Mouse (Mus musculus) myocyte (in vitro differentiated cells): ENCODE measurements around the gene Peli1. TPM values are rescaled to one million over a fixed set of nuclear protein-coding genes. Genes with fewer than 3 reads are reported as not detected.

Source experiments
- H3K27me3 ChIP-seq: one replicate; pipeline ENCODE4 v1.6.1; 2011; ENCODE audit not compliant: control insufficient read depth, insufficient read depth, insufficient read length
- H3K36me3 ChIP-seq: one replicate; pipeline ENCODE4 v1.6.1; 2011; ENCODE audit not compliant: control insufficient read depth, insufficient read depth
- H3K4me2 ChIP-seq: one replicate; pipeline ENCODE4 v1.6.1; 2011; ENCODE audit warnings: low read depth, control low read depth
- H3K4me3 ChIP-seq: one replicate; pipeline ENCODE4 v1.5.1; 2011; ENCODE audit warnings: mild to moderate bottlenecking, control low read depth, moderate library complexity
- H3K79me2 ChIP-seq: one replicate; pipeline ENCODE4 v1.6.1; 2011; ENCODE audit not compliant: control insufficient read depth, insufficient read depth
- H3ac ChIP-seq: one replicate; pipeline ENCODE4 v1.6.1; 2011; ENCODE audit not compliant: control insufficient read depth, insufficient read length
- CEBPB ChIP-seq: IDR thresholded peaks from 2 replicates; pipeline ENCODE4 v1.6.1; 2011; ENCODE audit warnings: mild to moderate bottlenecking, moderate library complexity; ENCODE audit not compliant: poor library complexity, insufficient read depth, severe bottlenecking
- E2F4 ChIP-seq: IDR thresholded peaks from one replicate; pipeline ENCODE4 v1.6.1; 2011; ENCODE audit warnings: mild to moderate bottlenecking, control low read depth, moderate library complexity; ENCODE audit not compliant: insufficient read depth
- MAX ChIP-seq: IDR thresholded peaks from one replicate; pipeline ENCODE4 v1.6.1; 2011; ENCODE audit warnings: low read depth, mild to moderate bottlenecking, control low read depth
- MYOD1 ChIP-seq, 3 experiments: IDR thresholded peaks; one replicate each; pipeline ENCODE4 v1.6.1; 2011; ENCODE audit warnings: control low read depth in 2 of 3, low read depth in 2 of 3, mild to moderate bottlenecking in 2 of 3, moderate library complexity in 1 of 3; ENCODE audit not compliant: insufficient read length in 2 of 3, control insufficient read depth in 1 of 3
- MYOG ChIP-seq, 3 experiments: IDR thresholded peaks; one replicate each; pipeline ENCODE4 v1.6.1; 2011; ENCODE audit warnings: control low read depth in 2 of 3, low read depth in 2 of 3, mild to moderate bottlenecking in 2 of 3; ENCODE audit not compliant: insufficient read length in 2 of 3, control insufficient read depth in 1 of 3, insufficient read depth in 1 of 3
- POLR2A ChIP-seq: IDR thresholded peaks from one replicate; pipeline ENCODE4 v1.6.1; 2011; ENCODE audit warnings: low read depth, mild to moderate bottlenecking, control low read depth, moderate library complexity; ENCODE audit not compliant: insufficient read length
- POLR2AphosphoS2 ChIP-seq: IDR thresholded peaks from one replicate; pipeline ENCODE4 v1.6.1; 2011; ENCODE audit warnings: low read depth, control low read depth; ENCODE audit not compliant: insufficient read length
- REST ChIP-seq: IDR thresholded peaks from one replicate; pipeline ENCODE4 v1.6.1; 2011; ENCODE audit warnings: mild to moderate bottlenecking, control low read depth, moderate library complexity; ENCODE audit not compliant: insufficient read depth, insufficient read length
- SRF ChIP-seq: IDR thresholded peaks from one replicate; pipeline ENCODE4 v1.6.1; 2011; ENCODE audit warnings: low read depth; ENCODE audit not compliant: control insufficient read depth, insufficient read length
- TCF12 ChIP-seq: IDR thresholded peaks from one replicate; pipeline ENCODE4 v1.6.1; 2011; ENCODE audit warnings: mild to moderate bottlenecking, control low read depth; ENCODE audit not compliant: poor library complexity, insufficient read depth, severe bottlenecking
- TCF3 ChIP-seq: IDR thresholded peaks from one replicate; pipeline ENCODE4 v1.6.1; 2011; ENCODE audit warnings: low read depth, control low read depth; ENCODE audit not compliant: insufficient read length
- USF1 ChIP-seq: IDR thresholded peaks from one replicate; pipeline ENCODE4 v1.6.1; 2011; ENCODE audit warnings: low read depth, mild to moderate bottlenecking, control low read depth, moderate library complexity
- polyA plus RNA-seq: library from polyadenylated mRNA; unstranded; fragments of >200 nt; fragmentation: generic; extraction: Trizol; gene quantifications from one replicate; pipeline ENCODE4 v1.2.1, GENCODE M21; 2012; ENCODE audit warnings: missing spikeins

Peli1 gene
- polyA plus RNA-seq, 1 experiment = 3.3 TPM

GRCm38 (mm10) chr11:21089571-21089970 is 1.5 kb upstream of the Peli1 start:
- H3K79me2 ChIP-seq = peaks cover 25% of the 10 kb centered on the region
- TF ChIP-seq USF1 = no peak
- TF ChIP-seq MYOG (IDR thresholded peaks at IDR 0.05; ENCODE audit: control insufficient read depth in 1 of 3, insufficient read depth in 1 of 3, insufficient read length in 2 of 3, low read depth in 2 of 3) = no peak
- no peak for TF ChIP-seq TCF12
- TF ChIP-seq POLR2AphosphoS2 = no peak
- no peak for TF ChIP-seq REST
- TF ChIP-seq SRF = no peak
- no peak for TF ChIP-seq MYOD1 (IDR thresholded peaks at IDR 0.05; ENCODE audit: control insufficient read depth in 1 of 3, insufficient read length in 2 of 3, low read depth in 2 of 3)
- no peak for TF ChIP-seq POLR2A
- no peak for TF ChIP-seq TCF3
- no peak for TF ChIP-seq E2F4
- no peak for TF ChIP-seq MAX
- no peak overlapping the region for H3ac ChIP-seq
- H3K27me3 ChIP-seq = no peaks in the 10 kb centered on the region
- no peak overlapping the region for H3K4me2 ChIP-seq
- no peak overlapping the region for H3K4me3 ChIP-seq
- H3K36me3 ChIP-seq = no peaks in the 10 kb centered on the region

- Histone ChIP-seq H3K27me3 (no peaks in the 10 kb centered on the region), H3K79me2 (peaks cover 40% of the 10 kb centered on the region), H3ac (peak overlapping the region; percentile 25), H3K4me2 (peak overlapping the region; percentile 98), H3K4me3 (peak overlapping the region; percentile 34), H3K36me3 (no peaks in the 10 kb centered on the region)
- TF ChIP-seq MYOG (IDR thresholded peaks at IDR 0.05; ENCODE audit: control insufficient read depth in 1 of 3, insufficient read depth in 1 of 3, insufficient read length in 2 of 3, low read depth in 2 of 3) = peak in 1 of 3 experiments; percentile 5
- TF ChIP-seq POLR2A = no peak
These were observed 626 bp downstream of the Peli1 start for GRCm38 (mm10) chr11:21091428-21092405.

- no peak overlapping the region for H3ac ChIP-seq
- H3K27me3 ChIP-seq = no peaks in the 10 kb centered on the region
- no peaks in the 10 kb centered on the region for H3K36me3 ChIP-seq
- no peak for TF ChIP-seq USF1
- TF ChIP-seq MYOG (IDR thresholded peaks at IDR 0.05; ENCODE audit: control insufficient read depth in 1 of 3, insufficient read depth in 1 of 3, insufficient read length in 2 of 3, low read depth in 2 of 3) = no peak
- TF ChIP-seq CEBPB = no peak
- no peak for TF ChIP-seq POLR2AphosphoS2
- no peak for TF ChIP-seq POLR2A
- TF ChIP-seq MAX = no peak
- peak overlapping the region; percentile 98 for H3K4me2 ChIP-seq
- H3K79me2 ChIP-seq = peaks cover 42% of the 10 kb centered on the region
- H3K4me3 ChIP-seq = peak overlapping the region; percentile 34
These were observed 1.5 kb downstream of the Peli1 start for GRCm38 (mm10) chr11:21092621-21093020.

DNA sequence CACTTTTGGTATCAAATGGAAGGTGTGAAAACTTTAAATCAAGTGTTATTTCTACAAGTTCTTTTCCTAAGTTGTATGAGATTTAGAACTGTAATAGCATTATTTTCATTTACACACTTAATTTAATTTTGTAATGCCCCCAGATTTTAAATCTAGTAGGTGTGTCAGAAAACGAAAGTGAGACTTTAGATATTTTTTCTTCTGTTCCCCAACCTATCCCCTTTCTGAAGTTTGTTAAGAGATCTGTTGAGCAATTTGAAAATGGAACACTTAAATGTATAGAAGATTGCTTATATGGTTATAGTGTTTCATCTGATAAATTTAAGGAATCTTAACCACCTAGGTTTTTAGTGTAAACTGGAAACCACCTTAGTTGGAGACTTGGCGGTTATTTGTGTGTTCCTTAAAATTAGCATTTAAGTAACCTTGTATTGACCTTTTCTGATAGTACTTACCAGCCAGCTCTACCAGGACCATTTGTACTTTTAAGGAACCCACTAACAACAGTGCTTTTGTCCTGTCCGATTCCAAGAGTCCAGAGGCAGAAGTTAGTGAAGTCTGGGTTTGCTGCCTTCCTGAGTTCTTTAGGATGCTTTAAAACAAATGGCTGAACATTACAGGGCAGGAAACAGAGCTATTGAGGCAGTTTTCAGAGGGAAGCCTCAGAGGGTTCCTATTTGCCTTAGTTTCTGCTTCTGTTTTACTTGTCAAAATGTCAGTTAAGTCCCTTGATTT is 2.2 kb downstream of the Peli1 start:
- Histone ChIP-seq H3K79me2 (peaks cover 43% of the 10 kb centered on the region), H3K27me3 (no peaks in the 10 kb centered on the region), H3K36me3 (no peaks in the 10 kb centered on the region), H3K4me3 (peak overlapping the region; percentile 34), H3ac (no peak overlapping the region), H3K4me2 (peak overlapping the region; percentile 24)
- TF ChIP-seq MYOD1 (IDR thresholded peaks at IDR 0.05; ENCODE audit: control insufficient read depth in 1 of 3, insufficient read length in 2 of 3, low read depth in 2 of 3) (no peak), MAX (no peak), POLR2AphosphoS2 (no peak), USF1 (no peak)

GRCm38 (mm10) chr11:21096590-21096989 is 5.5 kb downstream of the Peli1 start:
- Histone ChIP-seq H3K4me2 (no peak overlapping the region), H3K4me3 (no peak overlapping the region), H3K36me3 (no peaks in the 10 kb centered on the region), H3ac (no peak overlapping the region), H3K79me2 (peaks cover 60% of the 10 kb centered on the region), H3K27me3 (no peaks in the 10 kb centered on the region)
- TF ChIP-seq REST = no peak
- no peak for TF ChIP-seq MYOD1 (IDR thresholded peaks at IDR 0.05; ENCODE audit: control insufficient read depth in 1 of 3, insufficient read length in 2 of 3, low read depth in 2 of 3)
- no peak for TF ChIP-seq SRF
- TF ChIP-seq MAX = no peak
- no peak for TF ChIP-seq POLR2AphosphoS2
- TF ChIP-seq POLR2A = no peak
- no peak for TF ChIP-seq TCF12
- TF ChIP-seq E2F4 = no peak
- no peak for TF ChIP-seq CEBPB
- TF ChIP-seq USF1 = no peak
- no peak for TF ChIP-seq TCF3
- TF ChIP-seq MYOG (IDR thresholded peaks at IDR 0.05; ENCODE audit: control insufficient read depth in 1 of 3, insufficient read depth in 1 of 3, insufficient read length in 2 of 3, low read depth in 2 of 3) = no peak
